Mouse (Mus musculus) heart, embryonic 11.5 days (tissue): ENCODE results near the gene Lamb1. TPM values are rescaled to one million over a fixed set of nuclear protein-coding genes. Genes with fewer than 3 reads are reported as not detected.

ENCODE experiments used
- ATAC-seq: fragments of 200-750 bp; cut with Nextera tagmentation; replicated peaks from 2 replicates; pipeline ENCODE4 v1.8.0; 2017; ENCODE audit warnings: moderate library complexity; ENCODE audit not compliant: insufficient number of reproducible peaks, low FRiP score, low TSS enrichment
- H3K27ac ChIP-seq: fragments of 300-500 bp; sonication (generic); 2 replicates; pipeline ENCODE4 v1.5.1; 2014; ENCODE audit warnings: mild to moderate bottlenecking, low read depth, low read length
- H3K27me3 ChIP-seq: fragments of 300-500 bp; sonication (generic); 2 replicates; pipeline ENCODE4 v1.6.1; 2014; ENCODE audit warnings: mild to moderate bottlenecking, low read length, mixed read lengths; ENCODE audit not compliant: control insufficient read depth, insufficient read depth
- H3K36me3 ChIP-seq: fragments of 300-500 bp; sonication (generic); 2 replicates; pipeline ENCODE4 v1.6.1; 2014; ENCODE audit warnings: mild to moderate bottlenecking, low read length, moderate library complexity, mixed read lengths; ENCODE audit not compliant: control insufficient read depth, insufficient read depth
- H3K4me1 ChIP-seq: fragments of 300-500 bp; sonication (generic); 2 replicates; pipeline ENCODE4 v1.6.1; 2014; ENCODE audit warnings: low read length; ENCODE audit not compliant: control insufficient read depth, insufficient read depth
- H3K4me2 ChIP-seq: fragments of 300-500 bp; sonication (generic); 2 replicates; pipeline ENCODE4 v1.6.1; 2014; ENCODE audit warnings: mild to moderate bottlenecking, moderate library complexity
- H3K4me3 ChIP-seq: fragments of 300-500 bp; sonication (generic); 2 replicates; pipeline ENCODE4 v1.5.1; 2014; ENCODE audit warnings: low read depth, low read length
- H3K9ac ChIP-seq: fragments of 300-500 bp; sonication (generic); 2 replicates; pipeline ENCODE4 v1.6.1; 2014; ENCODE audit warnings: mild to moderate bottlenecking, low read depth, low read length, moderate library complexity
- H3K9me3 ChIP-seq: fragments of 300-500 bp; sonication (generic); replicated peaks from 2 replicates; pipeline ENCODE4 v1.6.1; 2016; ENCODE audit warnings: low read length; ENCODE audit not compliant: control insufficient read depth
- WGBS: fragments of 180-500 bp; shearing (Covaris S2); extraction: QIAGEN DNeasy Blood & Tissue Kit; methylation state at CpG from one replicate; pipeline ENCODE4 v1.1.7; 2014; ENCODE audit not compliant: insufficient replicate concordance; 5-methylcytosine and 5-hydroxymethylcytosine counted together
- polyA plus RNA-seq: library from polyadenylated mRNA; unstranded; fragments of >200 nt; fragmentation: Nextera tagmentation; extraction: Ambion mirVana; gene quantifications from 2 replicates; pipeline ENCODE4 v1.2.1, GENCODE M21; 2014

The Lamb1 gene
- polyA plus RNA-seq, 1 experiment from 2014 or later: 67.4 TPM

- ATAC-seq: no peak
- peaks cover 64% of the 10 kb centered on the region for H3K36me3 ChIP-seq
- no peak overlapping the region for H3K27ac ChIP-seq
- H3K27me3 ChIP-seq: no peaks in the 10 kb centered on the region
- H3K9me3 ChIP-seq: no peaks in the 10 kb centered on the region
- H3K4me3 ChIP-seq: no peak overlapping the region
- 83% methylated on average over 16 of the region's 16 CpGs for WGBS
- H3K4me1 ChIP-seq: peaks cover 20% of the 10 kb centered on the region
- H3K4me2 ChIP-seq: no peak overlapping the region
- H3K9ac ChIP-seq: no peak overlapping the region
Measured at GRCm38 (mm10) chr12:31302766-31303511, 37.9 kb downstream of the Lamb1 start.

GRCm38 (mm10) chr12:31306075-31306675, 41.1 kb downstream of the Lamb1 start:
- no peak overlapping the region for H3K9ac ChIP-seq
- no peak for ATAC-seq
- peak overlapping the region; percentile 68; the same call in 1 of the 2 replicates for H3K27ac ChIP-seq
- H3K4me2 ChIP-seq: no peak overlapping the region
- H3K9me3 ChIP-seq: no peaks in the 10 kb centered on the region
- H3K36me3 ChIP-seq: peaks cover 56% of the 10 kb centered on the region
- 43% methylated on average over 5 of the region's 5 CpGs for WGBS
- no peaks in the 10 kb centered on the region for H3K27me3 ChIP-seq
- peaks cover 15% of the 10 kb centered on the region for H3K4me1 ChIP-seq
- H3K4me3 ChIP-seq: no peak overlapping the region

GRCm38 (mm10) chr12:31307011-31307410, 42.0 kb downstream of the Lamb1 start:
- Histone ChIP-seq H3K27me3 (no peaks in the 10 kb centered on the region), H3K9ac (no peak overlapping the region), H3K4me3 (no peak overlapping the region), H3K9me3 (no peaks in the 10 kb centered on the region), H3K4me1 (peaks cover 15% of the 10 kb centered on the region), H3K27ac (no peak overlapping the region), H3K4me2 (no peak overlapping the region), H3K36me3 (peaks cover 48% of the 10 kb centered on the region)
- 93% methylated on average over 8 of the region's 8 CpGs for WGBS
- ATAC-seq: no peak

- Histone ChIP-seq H3K9me3 (no peaks in the 10 kb centered on the region), H3K27me3 (no peaks in the 10 kb centered on the region), H3K4me2 (no peak overlapping the region), H3K27ac (no peak overlapping the region), H3K9ac (no peak overlapping the region), H3K4me3 (no peak overlapping the region), H3K4me1 (peaks cover 15% of the 10 kb centered on the region), H3K36me3 (peaks cover 48% of the 10 kb centered on the region)
- WGBS: 89% methylated on average over 8 of the region's 8 CpGs
- no peak for ATAC-seq
Measured at GRCm38 (mm10) chr12:31307756-31308155, 42.7 kb downstream of the Lamb1 start.

GRCm38 (mm10) chr12:31310687-31311086, 45.7 kb downstream of the Lamb1 start:
- Histone ChIP-seq H3K4me3 (no peak overlapping the region), H3K27ac (no peak overlapping the region), H3K4me1 (peaks cover 11% of the 10 kb centered on the region), H3K9me3 (no peaks in the 10 kb centered on the region), H3K36me3 (peaks cover 56% of the 10 kb centered on the region), H3K27me3 (no peaks in the 10 kb centered on the region), H3K9ac (no peak overlapping the region), H3K4me2 (no peak overlapping the region)
- WGBS: 79% methylated on average over 9 of the region's 9 CpGs
- ATAC-seq: no peak

GRCm38 (mm10) chr12:31311671-31312265, 46.7 kb downstream of the Lamb1 start:
- Histone ChIP-seq H3K9me3 (no peaks in the 10 kb centered on the region), H3K36me3 (peaks cover 63% of the 10 kb centered on the region), H3K4me2 (no peak overlapping the region), H3K9ac (no peak overlapping the region), H3K4me1 (peaks cover 5% of the 10 kb centered on the region), H3K4me3 (no peak overlapping the region), H3K27ac (no peak overlapping the region), H3K27me3 (no peaks in the 10 kb centered on the region)
- 0 out of 2 replicates have a peak, but pooled peaks have one; percentile 29 for ATAC-seq
- WGBS: 85% methylated on average over 9 of the region's 9 CpGs

GRCm38 (mm10) chr12:31312281-31312680, 47.2 kb downstream of the Lamb1 start:
- Histone ChIP-seq H3K27me3 (no peaks in the 10 kb centered on the region), H3K4me1 (peaks cover 5% of the 10 kb centered on the region), H3K4me2 (no peak overlapping the region), H3K4me3 (no peak overlapping the region), H3K9me3 (no peaks in the 10 kb centered on the region), H3K9ac (no peak overlapping the region), H3K27ac (0 out of 2 replicates have a peak overlapping the region, but pooled peaks have one; percentile 64), H3K36me3 (peaks cover 58% of the 10 kb centered on the region)
- WGBS: 79% methylated on average over 5 of the region's 5 CpGs
- ATAC-seq: no peak

- no peak overlapping the region for H3K9ac ChIP-seq
- peaks cover 56% of the 10 kb centered on the region for H3K36me3 ChIP-seq
- WGBS: 73% methylated on average over 4 of the region's 4 CpGs
- H3K9me3 ChIP-seq: no peaks in the 10 kb centered on the region
- H3K27me3 ChIP-seq: no peaks in the 10 kb centered on the region
- H3K4me2 ChIP-seq: no peak overlapping the region
- ATAC-seq: no peak
- peak overlapping the region; percentile 64; the same call in 1 of the 2 replicates for H3K27ac ChIP-seq
- H3K4me1 ChIP-seq: peaks cover 5% of the 10 kb centered on the region
- H3K4me3 ChIP-seq: no peak overlapping the region
Measured at GRCm38 (mm10) chr12:31313136-31313535, 48.1 kb downstream of the Lamb1 start.
